Mouse (Mus musculus) induced T-regulatory cell, adult 2 months (primary cell): ENCODE measurements around the gene Ubap1.

Experiments used
- DNase-seq: peaks from one replicate; pipeline ENCODE4 v3.0.0-alpha.2; 2012; ENCODE audit warnings: low read depth

The Ubap1 gene

DNA sequence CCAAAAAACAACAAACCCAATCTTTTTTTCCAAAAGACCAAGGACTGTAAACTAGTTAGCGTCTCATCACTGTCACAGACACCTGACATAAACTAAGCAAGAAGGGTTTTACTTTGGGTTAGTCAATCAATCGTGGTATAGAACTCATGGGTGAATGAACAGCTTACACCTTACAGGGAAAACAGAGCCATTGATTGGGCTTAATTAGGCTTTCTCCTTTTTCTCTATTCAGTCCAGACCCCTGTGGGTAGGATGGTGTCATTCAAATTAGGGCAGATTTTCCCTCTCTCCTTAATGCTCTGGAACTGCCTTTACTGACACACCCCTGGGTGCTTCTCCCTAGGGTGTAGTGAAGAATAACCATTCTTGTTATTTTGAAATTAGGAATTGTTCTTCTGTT lies 8.4 kb downstream of the Ubap1 start:
- no peak for DNase-seq

DNA sequence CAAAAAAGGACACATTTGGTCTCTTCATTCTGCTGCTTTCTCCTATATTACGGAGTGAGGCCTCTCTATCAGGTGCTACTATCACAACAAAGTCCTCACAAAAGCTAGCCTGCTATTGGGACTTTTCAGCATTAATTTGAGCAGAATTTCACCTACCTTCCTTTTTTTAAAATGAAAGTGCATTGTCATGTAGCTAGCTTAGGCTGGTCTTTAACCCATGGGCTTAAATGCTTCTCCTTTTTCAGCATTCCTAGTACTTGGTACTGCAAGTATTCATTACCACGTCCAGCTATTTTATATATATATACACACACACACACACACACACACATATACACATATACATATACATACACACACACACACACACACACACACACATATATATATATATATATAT lies 9.9 kb downstream of the Ubap1 start:
- DNase-seq = no peak

DNA sequence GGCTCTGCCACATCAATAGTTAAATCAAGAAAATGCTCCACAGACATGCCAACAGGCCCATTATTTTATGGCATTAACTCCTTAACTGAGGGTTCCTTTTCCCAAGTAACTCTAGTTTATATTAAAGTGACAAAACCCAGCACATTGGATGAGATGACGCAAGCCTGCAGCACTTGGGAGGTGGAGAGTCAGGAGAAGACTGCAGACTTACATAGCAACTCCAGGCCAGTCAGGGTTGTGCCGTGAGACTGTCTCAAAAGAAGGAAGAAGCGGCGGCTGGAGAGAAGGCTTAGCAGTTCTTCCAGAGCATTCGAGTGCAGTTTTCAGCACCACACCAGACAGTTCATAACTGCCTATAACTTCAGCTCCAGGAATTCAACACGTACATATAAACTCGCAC lies 10.6 kb downstream of the Ubap1 start:
- DNase-seq = no peak

DNA sequence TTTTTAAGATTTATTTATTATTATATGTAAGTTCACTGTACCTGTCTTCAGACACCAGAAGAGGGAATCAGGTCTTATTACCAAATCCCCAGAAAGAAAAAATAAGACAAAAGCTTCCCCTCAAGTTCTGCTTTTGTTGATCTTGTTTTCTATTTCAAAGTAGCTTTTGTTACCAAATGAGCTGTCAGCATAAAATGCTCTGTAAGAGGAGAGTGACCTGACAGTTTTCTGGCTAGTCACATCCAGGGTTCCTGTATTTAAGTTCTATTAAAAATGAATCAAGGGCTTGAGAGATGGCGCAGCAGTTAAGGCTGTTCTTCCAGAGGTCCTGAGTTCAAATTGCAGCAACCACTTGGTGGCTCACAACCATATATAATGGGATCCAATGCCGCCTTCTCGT lies 12.3 kb downstream of the Ubap1 start:
- no peak for DNase-seq

DNA sequence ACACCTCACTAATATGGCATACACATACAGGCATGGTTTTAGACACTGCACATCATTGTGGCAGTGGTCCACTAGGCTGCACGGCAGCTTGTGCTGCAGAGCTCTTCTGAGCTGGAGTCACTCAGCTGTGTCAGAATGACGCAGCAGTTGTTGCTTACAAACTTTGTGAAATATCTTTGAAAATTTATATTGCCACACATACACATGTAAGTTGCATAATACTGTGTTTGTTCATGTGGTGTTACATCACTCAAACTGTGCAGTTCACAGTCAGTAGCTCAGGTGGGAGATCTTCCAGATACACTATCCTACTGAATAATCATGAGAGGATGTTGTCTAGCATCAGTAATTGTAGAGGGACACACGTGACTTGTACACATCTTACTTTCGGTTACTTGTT lies 19.4 kb downstream of the Ubap1 start:
- no peak for DNase-seq

DNA sequence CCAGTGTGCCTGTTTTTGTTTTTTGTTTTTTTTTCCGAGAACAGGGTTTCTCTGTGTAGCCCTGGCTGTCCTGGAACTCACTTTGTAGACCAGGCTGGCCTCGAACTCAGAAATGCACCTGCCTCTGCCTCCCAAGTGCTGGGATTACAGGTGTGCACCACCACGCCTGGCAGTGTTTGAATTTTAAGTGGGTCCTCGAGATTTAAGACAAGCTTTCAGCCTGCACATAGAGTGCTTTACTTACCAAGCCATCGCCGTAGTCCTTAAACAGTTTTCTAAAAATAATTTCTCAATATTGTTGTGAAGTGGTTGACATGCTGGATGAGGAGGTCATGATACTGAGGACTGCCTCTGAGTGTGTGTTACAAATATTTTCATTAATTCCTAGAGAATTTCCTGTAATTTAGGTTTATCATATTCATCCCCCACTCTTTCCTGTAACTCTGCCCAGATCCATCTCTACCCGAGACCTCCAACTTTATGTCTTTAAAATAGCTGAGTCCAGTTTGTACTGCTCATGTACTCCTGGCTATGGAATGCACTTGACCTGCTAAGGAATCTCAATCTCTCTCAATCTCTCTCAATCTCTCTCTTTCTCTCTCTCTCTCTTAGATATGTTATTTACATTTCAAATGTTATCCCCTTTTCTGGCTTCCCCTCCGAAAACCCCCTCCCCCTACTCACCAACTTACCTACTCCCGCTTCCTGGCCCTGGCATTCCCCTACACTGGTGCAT lies 21.1 kb downstream of the Ubap1 start:
- DNase-seq = no peak

DNA sequence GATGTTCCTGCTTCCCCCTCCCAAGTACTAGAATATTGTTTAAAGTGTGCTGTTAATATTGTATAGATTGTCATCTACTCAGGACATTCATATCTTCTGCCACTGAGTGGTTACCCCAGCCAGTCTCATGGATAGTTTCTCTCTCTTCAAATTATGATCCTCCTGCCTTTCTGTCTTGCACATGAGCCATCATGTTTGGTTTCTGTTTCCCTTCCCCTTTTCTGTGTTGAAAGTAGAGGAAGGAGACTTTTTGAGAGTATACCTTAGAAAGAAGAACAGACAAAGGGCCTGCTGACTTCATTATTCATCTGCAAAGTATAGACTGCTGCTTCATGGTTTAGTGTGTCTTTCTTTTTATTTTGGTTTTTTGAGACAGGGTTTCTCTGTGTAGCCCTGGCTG lies 28.8 kb downstream of the Ubap1 start:
- DNase-seq = no peak

DNA sequence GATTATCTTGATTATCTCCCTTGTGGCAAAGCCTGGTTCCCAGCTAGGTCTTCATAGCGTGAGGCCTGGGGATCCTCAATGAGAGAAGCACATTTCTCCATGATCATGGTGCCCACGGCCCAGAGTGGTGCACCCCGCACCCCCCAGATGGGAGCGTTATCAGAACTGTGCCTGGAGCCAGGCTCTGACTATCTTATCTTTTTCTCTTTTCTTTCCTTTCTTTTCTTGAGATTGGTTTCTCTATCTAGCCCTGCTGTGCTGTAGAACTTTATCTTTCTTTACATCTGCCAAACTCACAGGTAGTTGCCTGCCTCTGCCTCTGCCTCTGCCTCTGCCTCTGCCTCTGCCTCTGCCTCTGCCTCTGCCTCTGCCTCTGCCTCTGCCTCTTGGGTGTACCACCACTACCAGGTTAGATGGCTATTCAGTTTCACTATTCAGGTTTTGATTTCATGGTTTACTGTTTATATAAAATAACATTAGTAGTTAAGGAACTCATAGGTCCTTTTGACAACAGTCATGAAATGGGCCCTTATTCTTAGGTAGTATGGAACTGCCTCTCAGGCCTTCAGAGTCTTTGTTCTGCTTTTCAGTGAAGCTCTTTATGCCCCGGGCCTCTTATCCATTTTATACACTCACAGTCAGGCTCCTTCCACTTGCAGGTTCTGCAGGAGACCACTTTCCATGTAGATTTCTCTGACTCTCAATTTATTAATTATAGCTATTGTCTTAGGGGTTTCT lies 32.6 kb downstream of the Ubap1 start:
- no peak for DNase-seq

DNA sequence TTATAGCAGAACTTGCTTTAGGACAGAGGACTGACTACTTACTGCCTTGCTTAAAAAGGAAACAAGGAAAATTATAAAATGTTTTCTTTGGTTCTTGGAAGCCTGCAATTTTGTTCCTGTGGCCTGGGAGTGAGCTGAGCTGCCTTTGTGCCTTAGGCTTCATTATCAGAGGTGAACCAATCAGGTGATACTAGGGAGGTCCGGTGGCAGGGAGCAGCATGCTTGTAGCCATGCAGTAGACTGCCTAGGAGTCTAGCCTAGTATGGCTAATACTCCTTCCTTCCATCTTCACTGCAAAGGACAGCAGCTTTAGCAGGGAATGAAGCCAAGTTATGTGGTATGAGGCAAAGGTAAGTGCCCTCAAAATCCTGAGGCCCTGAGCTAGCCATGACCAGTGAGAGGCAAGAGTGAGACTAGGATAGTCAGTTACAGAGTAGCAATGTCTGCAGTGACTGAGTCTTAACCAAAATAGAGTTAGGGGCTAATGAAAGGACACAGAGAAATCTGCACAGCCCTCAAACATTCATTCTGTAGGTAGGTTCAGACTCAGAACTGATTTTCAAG lies 37.7 kb downstream of the Ubap1 start:
- no peak for DNase-seq

DNA sequence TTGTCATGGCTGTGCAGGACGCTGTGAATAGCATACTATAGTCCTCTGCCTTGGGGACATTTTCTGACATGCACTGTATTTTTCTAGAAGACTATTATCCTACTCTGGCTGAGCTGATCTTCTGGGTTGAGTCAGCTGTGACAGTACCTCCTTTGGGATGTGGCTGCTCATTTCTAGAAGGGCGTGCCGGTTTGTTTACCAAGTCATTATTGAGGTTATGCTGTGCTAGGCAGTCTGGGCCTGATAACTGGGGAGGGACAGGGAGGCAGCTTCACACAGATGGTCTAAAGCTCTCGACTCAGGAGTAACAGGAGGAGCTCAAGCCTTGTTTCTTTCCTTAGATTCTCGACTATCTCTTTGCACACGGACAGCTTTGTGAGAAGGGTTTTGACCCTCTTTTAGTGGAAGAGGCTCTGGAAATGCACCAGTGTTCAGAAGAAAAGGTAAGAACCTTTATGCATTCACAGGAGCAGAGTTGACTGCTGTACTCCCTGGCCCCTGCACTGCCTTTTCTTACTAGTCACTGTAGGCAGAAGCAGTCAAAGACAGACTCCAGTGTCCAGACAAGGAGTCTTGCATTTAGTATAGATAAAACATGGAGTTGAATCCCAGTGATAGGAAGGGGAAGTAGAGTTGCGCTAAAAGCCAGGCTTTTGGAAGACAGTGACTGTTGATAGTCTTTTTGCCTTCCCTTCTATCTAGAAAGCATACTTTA lies 39.1 kb downstream of the Ubap1 start:
- DNase-seq = no peak

DNA sequence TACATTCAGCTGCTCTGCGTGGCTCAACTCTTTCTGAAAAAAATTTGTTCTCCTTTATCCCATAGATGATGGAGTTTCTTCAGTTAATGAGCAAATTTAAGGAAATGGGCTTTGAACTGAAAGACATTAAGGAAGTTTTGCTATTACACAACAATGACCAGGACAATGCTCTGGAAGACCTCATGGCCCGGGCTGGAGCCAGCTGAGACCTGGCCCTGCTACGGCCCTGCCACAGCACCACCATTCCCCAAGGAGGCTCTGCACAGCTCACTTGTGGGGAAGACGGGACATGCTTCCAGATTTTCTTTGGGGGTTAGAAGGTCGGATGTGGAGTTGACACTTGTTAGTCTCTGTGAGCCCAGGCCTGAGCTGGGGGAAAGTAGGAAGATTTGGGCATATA lies 39.8 kb downstream of the Ubap1 start:
- DNase-seq = no peak

DNA sequence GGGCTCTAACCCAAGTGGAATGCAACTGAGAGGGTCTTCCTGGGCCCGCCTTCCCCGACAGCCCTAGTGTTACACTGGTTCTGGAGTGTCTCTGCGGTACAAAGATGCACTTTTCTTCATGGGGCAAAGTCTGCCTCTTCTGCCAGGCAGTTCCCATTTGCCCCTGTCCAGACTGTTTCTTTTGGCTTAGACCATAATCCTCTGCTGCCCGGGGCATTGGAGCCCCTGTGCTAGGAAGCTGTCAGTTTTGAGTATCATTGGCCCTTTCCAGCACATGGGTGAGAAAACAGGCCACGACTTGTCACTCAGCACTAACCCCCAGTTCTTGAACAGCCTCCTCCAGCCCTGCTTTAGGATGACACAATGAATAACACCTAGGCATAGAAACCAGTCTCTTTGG lies 40.4 kb downstream of the Ubap1 start:
- no peak for DNase-seq

DNA sequence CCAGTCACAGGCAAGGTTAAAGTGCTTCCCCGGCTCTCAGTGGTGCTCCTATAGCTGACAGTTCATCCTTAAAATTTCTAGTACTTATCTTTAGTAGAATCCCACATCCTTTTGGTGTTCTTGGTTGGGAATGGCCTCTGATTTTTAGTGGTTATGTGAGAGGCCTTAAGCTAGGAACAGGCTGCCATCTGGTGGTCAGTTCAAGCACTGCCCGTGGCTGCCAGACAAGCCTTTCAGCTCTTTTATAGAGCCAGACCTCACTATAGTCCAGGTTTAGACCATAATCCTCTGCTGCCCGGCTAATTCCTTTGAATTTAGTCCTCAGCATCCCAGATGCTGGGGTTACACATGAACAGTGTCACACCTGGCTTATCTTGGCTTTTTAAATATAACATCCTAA lies 41.3 kb downstream of the Ubap1 start:
- peak; percentile 80 for DNase-seq

DNA sequence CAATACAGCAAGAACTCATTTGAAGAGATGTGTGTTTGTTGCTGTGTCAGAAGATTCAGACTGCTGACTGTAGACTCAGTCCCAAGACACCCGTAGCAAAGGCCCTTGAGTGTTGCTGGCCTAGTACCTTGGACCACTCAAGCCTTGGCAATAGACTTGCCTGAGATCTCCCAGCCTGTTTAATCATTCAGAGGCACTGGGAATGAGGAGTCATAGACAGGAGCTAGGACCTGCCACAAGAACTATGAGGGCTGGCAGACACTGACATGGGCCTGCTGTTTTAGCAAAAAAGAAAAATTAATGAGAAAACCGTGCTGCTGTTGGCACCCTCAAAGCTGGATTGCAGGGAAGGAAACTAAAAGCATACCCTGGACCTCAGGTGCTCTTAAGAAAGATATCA lies 42.2 kb downstream of the Ubap1 start:
- no peak for DNase-seq

DNA sequence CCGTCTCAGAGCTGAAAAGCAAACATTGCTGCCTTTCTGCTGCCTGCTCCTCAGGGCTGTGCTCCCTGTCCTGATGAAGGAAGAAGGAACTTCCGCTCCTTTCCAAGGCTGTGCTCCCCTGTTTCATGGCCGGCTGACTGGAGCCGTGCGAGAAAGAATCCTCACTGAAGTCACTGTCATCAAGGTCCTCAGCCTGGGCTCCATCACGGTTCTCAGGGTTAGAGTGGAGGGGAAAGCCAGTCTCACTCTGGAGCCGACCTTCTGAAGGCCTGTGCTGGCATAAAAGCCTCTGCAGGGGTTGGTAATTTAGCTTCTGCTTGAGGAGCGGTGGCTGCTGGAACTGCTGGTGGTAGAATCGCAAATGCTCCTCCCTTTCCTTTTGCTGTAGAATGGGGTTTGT lies 45.9 kb downstream of the Ubap1 start:
- DNase-seq = no peak

DNA sequence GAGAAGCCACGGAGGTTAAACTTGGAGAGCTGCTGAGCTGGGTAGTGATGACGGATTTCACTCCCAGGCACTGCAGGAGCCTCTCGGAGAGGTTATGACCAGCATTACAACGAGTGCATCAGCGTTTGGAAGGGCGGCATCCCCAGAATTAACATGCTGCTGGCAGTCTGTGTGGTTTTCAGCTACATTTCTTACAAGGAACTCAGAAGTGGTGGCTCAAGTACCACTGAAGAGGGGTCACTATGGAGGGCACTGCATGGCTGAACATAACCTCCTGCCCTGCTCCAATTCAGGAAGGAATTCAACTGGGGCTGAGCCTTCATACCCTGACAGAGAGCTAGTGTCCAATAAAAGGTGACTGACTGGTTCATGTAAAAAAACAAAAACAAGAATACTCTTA lies 49.6 kb downstream of the Ubap1 start:
- no peak for DNase-seq

DNA sequence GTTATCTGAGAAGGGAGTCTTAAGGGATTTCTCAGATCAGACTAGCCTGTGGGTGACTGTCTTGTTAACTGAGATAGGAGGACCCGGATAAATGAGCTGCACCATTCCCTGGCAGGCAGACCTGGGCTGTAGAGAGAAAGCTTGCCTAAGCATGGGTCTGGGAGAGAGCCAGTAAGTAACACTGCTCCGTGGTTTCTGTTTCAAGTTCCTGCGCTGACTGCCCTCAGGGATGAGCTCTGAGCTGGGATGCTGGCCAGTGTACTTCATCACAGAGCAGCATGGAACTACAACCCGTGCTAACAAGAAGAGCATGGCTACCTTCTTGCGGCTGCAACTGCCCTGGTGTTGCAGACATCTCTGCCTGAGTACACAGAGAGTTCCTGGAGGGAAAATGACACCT lies 51.1 kb downstream of the Ubap1 start:
- DNase-seq = no peak

DNA sequence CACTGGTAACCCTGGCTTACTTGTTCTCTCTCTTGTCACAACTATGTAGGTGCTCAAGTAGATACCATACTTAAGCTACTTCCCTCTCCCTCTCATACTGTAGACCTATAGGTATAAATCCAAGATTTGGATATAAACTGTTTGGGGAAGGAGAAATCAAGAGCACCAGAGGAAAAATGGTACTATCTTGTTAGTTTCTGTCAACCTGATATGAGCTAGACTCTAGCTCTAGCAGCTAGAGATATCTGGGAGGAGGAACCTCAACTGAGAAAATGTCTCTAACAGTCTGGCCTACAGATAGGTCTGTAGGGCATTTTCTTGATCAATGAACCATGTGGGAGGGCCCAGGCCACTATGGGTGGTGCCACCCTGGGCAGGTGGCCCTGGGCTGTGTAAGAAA lies 52.4 kb downstream of the Ubap1 start:
- no peak for DNase-seq

DNA sequence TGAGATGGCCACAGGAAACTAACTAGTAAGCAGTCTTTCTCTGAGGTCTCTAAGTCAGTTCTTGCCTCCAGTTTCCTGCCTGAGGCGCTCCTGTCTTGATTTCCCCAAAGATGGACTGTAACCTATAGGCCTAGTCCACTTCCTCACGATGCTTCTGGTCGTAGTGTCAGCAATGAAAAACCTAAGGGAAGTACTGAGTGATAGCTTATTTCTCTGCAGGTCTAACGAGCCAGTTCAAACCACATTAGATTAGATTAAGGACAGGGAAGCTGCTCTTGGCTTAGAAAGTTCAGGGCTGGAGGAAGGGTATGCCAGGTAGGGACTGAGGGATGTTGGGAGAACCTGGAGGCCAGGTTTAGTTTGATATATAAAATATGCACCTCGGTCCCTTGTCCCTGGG lies 52.8 kb downstream of the Ubap1 start:
- DNase-seq = no peak

DNA sequence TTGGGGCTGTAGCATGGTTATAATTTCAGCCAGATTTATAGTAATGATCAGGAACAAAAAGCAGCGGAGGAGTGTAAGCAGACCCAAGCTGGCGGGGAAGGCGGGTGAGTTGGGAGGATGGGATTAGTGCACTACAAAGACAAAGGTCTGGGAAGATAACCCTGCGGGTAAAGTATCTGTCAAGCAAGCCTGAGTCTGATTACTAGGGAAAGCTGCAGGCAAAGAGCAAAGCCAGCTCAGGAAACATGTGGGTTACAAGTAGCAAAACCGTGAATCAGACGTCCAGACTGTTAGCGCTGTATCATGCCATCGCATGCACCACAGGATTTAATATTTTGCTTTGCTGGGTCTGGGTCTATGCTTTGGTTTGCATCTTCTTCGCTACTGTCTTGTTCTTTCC lies 57.8 kb downstream of the Ubap1 start:
- no peak for DNase-seq

DNA sequence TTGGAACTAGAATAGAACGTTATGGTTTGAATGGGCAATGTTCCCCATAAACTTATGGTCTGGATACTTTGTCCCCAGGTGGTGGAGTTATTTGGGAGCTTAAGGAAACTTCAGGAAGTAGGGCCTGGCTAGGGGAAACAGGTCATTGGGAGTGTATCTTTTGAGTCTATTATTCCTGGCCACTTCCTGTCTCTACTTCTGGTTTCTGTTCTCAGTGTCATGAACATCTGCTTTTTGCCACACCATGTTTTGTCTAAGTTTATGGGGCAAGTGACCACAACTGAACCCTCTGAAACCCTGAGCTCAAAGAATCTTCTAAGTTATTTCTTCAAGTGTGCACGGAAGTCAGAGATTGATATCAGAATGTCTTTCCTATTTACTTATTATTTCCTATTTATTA lies 58.6 kb downstream of the Ubap1 start:
- no peak for DNase-seq

DNA sequence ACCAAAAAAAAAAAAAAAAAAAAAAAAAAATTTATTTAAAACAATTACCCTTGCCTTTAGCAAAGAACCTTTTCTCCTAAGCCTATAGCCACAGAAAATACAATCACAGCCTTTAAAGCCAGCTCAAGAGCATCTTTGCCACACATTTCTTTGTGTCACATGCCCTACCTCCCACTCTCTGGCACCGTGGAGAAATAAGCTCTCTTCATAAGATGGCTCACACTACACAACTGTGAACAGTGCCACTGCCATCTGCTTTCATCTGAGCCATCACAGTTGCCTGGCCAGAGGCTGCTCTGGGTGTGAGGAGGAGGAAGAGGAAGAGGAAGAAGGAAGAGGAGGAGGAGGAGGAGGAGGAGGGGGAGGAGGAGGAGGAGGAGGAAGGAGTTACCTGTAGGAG lies 60.5 kb downstream of the Ubap1 start:
- no peak for DNase-seq

DNA sequence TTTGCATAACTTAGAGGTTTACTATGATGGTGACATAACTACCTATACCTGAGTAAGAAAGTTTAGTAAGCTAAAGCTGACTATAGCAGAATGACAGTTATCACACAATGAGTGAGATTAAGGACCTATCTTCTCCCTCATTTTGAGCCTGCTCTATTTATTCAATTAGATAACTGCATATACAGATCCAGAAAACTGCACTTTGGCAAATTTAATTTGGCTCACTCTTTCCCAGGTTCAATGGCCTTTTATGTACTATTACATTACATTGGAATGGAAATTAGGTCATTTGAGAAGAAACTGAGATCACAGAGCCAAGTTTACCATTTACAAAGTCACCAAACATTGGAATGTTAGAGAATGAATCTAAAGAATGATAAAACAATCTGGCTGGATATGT lies 68.2 kb downstream of the Ubap1 start:
- no peak for DNase-seq
